ENCODE assay signal across 16 mouse cellular contexts in genomic region chr1:128753427-128754012, GRCm38 (mm10).
"Had no signal": no experiment of that assay in that cellular context is flagged by ENCODE, and none has a peak within 500 bp of the region (broad histone marks: within the 10 kb centered on the region; RNA-seq: fewer than 3 reads in every experiment).

No protein-coding gene starts in this region.

- DNase-seq: kidney, adult 8-10 months; kidney, postnatal 25 days; layer of hippocampus, adult 9-11 months; layer of hippocampus, postnatal 36 days; lung, embryonic 14.5 days; lung, postnatal 10 days; lung, postnatal 4 days; right cerebral cortex, adult 18-20 months; right cerebral cortex, postnatal 25 days; thymus, adult 18-20 months; thymus, postnatal 14 days had no signal

- H3K36me3 ChIP-seq: limb, embryonic 15.5 days; liver, embryonic 12.5 days; neural tube, embryonic 12.5 days had no signal

- H3K4me1 ChIP-seq: liver, embryonic 12.5 days had no signal

- H3K9ac ChIP-seq: limb, embryonic 15.5 days; liver, embryonic 12.5 days; lung, embryonic 14.5 days; neural tube, embryonic 12.5 days had no signal

- H3K4me2 ChIP-seq: limb, embryonic 15.5 days; liver, embryonic 12.5 days; lung, embryonic 14.5 days; neural tube, embryonic 12.5 days had no signal

- ATAC-seq: intestine, postnatal 0 days; liver, embryonic 12.5 days had no signal

- H3K27me3 ChIP-seq: limb, embryonic 15.5 days; liver, embryonic 12.5 days; neural tube, embryonic 12.5 days had no signal

- H3K4me3 ChIP-seq: limb, embryonic 15.5 days; liver, embryonic 12.5 days; myocyte; neural tube, embryonic 12.5 days had no signal

- H3K9me3 ChIP-seq: limb, embryonic 15.5 days; liver, embryonic 12.5 days; neural tube, embryonic 12.5 days had no signal

- H3K27ac ChIP-seq: limb, embryonic 15.5 days; liver, embryonic 12.5 days; neural tube, embryonic 12.5 days had no signal
